Mouse (Mus musculus) urinary bladder, postnatal 14 days (tissue): Measurements from ENCODE around the gene Ltbp2.

Source experiments
- DNase-seq: peaks from one replicate; pipeline ENCODE4 v3.0.0; 2021; ENCODE audit warnings: low spot score

Ltbp2 gene

DNA sequence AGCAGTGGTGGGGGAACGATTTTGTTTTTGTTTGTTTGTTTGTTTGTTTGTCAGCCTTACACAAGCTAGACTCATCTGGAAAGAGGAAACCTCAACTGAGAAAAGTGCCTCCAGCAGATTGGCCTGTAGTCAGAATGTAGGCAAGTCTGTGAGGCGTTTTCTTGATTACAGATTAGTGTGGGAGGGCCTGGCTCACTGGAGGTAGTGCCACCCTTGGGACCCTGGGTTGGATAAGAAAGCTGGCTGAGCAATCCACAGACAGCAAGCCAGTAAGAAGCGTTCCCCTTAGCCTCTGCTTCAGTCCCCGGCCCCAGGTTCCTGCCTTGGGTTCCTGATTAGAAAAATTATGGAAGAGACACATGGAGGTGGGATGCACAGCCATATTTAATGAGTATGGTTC lies 36.4 kb downstream of the Ltbp2 start:
- no peak for DNase-seq

DNA sequence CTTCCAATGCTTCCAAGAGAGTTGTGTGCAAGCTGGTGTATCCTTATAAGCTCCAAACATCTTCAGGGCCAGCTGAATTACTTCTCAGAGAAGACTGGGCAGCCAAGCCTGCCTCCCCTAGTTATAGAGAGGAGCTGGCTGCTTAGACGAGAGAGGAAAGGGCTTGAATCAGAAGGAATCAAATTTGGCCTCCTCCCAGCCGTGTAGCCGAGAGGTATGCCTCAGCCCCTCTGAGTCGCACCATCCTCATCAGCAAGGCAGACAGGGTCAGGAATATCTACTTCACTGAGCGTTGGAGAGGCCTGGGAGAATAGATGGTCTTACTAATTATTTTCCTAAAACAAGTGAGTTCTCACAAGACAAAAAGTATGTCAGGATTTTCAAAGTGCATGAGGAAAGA lies 40.7 kb downstream of the Ltbp2 start:
- DNase-seq, result no peak

DNA sequence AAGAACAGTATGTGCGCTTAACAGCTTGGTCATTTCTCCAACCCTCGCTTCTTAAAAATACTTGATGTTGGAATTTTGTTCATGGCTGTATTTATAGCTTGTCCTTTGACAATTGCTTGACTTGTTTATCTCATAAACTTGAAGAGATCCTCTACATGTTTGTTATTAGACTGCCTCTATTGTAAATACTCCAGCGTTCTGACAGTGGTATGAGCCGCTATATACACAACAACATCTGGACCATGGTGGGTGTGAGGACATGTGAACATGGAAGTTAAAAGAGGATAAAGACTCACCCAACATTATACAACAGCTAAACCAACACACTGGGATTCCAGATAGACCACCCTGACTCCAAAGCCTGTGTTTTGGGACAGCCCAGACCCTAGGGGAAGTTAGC lies 41.6 kb downstream of the Ltbp2 start:
- no peak for DNase-seq

DNA sequence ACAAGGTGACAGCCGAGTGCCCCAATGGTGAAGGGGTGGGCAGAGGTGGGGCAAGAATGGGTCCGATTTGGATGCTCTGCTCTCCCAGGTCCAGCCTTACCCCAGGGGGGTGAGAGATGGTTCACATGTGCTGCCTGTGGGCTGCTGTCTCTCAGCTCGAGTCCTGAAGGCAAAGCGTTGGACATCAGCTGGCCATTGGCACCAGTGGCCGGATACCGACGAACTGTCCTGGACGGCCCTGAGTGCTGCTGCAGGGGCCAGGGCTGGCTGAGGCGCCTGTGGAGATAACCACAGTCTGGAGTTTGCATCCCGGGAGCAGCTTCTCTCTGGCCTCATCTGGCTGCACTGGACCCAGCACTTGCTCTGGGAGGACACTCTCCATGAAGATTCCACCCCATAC lies 44.7 kb downstream of the Ltbp2 start:
- no peak for DNase-seq

DNA sequence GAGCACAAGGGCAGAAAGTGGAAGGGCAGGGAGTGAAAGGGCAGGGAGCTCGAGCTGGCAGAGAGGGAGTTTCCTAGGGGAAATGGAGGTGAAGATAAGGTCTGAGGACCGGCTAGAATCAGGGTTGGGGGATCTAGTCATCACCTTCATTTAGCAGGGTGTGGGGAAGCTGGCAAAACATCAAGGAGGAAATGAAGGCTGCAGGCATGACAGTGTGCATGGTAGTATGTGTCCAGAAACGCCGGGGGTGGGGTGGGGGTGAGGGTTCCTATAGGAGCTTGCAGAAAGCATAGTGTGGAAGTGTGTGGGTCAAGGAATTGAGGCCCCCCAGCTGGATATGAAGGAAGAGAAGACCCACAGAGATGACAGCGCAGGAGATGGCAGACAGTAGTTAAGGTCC lies 45.2 kb downstream of the Ltbp2 start:
- DNase-seq, result no peak

DNA sequence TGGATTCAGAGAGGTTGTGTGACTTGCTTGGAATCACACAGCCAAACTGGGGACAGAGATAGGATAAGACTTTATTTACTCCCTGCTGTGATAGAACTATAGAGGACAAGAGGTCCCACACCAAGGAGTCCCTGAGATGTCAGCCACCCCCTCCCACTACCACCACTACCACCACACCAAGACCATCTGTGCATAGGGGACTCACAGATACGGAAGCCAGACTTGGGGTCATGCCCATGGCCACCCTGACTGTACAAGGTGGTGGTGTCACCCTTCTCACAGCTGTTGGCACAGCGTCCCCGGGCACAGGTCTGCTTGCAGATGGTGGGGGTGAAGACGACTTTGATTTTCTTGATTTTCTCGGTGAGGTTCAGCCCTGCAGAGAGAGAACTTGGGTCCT lies 45.9 kb downstream of the Ltbp2 start:
- no peak for DNase-seq

DNA sequence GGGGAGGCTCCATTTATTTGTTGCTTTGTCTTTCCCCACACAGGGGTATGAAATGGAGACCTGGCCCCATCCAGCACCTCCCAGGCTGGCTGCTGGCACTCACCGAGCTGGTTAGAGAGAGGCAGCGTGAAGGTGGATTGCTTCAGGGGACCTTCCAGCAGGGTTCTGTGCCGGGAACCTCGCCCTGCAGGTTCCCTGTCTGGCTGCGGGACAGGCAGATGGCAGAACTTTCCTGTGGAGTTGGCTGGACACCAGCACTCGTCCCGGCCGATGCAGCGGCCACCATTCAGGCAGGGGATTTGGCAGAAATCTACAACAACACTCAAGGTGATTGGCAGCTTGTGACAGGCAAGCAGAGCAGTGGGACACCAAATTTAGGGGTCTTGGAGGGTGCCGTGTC lies 46.4 kb downstream of the Ltbp2 start:
- DNase-seq, result no peak

DNA sequence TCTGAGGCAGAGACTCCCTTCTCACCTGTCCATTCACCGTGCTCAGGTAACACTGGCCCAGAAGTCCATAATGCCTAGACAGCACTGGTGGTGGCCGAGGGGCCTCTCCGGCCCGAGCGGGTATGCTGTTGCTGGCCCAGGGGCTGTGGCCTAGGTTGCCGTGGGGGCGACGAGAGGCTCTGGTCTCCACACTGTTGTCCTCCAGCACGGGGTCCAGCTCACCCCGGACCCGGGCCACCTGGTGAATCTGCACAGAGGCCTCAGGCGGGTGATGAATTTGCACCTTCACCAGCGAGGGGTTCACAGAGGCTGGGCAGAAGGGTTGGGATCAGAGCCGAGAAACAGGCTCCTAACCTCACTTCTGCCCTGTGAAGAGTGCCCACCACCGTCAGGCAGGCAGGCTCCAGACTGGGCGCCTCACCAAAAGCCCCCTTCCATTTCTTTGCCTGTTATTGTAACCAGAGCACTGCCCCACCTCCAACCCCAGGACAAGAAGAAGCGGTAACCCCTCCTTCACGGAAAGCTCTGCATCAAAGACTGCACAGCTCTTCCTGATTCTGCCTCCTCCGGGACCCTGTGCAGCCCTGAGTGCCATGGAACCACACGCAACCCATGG lies 47.1 kb downstream of the Ltbp2 start:
- DNase-seq, result no peak

DNA sequence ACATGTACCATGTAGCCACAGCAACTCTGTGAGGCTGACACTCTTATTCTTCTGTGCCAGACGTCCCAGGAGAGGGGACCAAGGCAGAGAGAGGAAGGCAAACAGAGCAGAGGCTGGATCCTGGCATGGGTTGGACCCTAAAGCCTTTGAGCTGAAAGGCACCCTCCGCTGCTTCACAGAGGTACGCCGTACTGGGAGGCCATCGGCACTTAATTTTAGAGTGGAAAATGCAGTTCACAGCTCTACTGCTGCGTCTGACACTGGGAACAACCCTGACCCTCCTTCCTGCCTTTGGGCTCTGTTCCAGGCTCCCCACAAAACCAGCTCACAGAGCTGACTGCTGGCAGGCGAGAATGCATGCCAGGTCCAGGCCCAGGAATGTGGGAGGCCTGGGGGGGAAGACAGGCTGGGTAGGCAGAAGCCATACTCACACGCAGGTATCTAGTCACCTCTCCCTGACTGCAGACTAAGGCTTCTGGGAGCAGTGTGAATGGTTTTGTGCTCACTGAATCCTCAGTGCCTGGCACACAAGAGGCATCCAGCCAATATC lies 48.9 kb downstream of the Ltbp2 start:
- no peak for DNase-seq

DNA sequence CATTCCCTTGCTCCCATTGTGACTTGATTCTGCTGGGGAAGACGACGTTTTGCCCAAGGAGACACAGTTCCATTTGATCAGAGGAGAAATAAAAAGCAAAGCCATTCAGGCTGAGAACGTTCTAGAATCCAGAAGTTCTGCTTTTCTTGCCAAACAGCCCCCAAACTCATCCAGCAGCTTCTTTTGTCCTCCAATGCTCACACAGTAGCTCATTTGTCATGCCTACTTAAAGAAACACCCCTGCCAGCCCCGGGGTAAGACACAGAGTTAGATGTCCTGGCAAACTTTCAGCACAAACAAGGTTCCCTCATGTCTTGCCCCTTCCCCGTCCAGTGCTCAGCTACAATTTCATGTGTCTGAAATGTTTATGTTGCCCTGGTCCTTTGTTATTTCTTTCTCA lies 52.1 kb downstream of the Ltbp2 start:
- DNase-seq, result no peak

DNA sequence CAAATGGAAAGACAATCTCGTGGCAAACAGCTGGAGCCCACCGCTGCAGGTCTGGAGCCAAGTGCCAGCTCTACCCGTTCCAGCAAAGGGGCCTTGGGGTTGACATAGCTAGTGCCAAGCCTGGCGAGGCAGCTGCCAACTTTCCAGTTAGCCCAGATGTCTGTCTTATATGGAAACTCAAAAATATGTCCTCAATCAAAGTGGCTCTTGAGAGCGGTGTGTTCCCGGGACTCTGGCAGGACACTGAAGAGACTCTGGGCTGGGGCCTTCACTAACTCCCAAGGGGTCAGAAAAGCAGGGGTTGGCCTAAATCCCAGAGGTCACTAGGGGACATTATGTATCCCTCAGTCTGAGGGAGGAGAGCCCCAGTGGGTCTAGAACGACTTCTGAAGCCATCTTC lies 52.7 kb downstream of the Ltbp2 start:
- no peak for DNase-seq

DNA sequence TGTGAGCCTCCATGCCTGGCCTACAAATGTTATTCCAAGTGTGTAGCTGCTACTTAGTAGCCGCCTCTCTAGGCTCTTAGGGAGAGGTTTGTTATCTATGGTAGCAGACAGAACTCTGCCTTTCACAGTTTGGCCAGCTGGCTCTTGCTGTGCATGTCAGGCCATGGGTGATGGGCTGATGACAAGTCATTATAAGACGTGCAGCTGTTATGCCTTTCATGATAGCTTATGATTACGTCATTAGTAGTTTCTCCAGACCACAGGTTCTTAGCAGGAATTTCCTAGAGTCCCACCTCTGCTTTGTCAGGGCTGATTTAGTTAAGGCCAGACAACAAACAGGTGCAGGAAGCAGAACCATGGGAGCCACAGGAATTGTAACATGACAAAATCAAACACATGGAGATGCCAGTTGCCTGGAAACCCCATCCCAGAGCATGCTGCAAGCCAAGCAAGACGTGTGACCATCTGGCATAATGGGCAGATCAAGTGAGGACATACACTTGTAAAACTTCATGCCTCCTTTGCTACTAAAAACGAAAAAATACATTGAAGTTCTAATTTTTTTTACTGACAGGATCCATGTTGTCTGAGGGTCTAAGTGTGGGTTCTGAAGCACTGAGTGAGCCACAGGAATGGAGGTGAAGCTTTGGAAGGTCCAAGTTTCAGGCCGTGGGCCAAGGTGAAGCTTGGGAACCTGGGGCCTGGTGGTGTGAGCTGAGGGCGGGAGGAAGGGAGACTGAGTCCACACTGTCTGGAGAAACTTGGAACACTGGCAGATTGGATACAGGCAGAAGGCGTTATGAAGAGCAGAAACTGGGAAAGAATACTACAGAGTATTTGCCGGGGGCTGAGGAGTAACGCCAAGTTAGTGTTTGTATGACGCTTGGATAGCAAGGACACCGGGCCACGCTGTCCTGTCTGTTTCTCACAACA lies 56.8 kb downstream of the Ltbp2 start:
- no peak for DNase-seq

DNA sequence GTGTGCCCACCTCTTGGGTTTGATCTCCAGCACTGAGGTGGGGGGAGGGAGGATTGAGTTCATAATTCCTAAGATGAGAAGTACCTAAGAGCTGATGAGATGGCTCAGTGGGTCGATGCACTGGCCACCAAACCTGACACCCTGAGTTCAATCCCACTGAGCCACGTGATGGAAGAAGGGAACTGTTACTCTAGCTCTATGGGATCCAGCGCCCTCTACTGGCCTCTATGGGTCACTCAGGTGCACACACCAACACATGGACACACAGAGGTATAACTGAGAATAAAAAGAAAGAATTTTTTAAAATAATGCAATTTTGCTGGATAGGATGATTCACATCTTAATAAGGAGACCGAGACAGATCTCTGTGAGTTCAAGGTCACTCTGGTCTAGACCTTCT lies 57.8 kb downstream of the Ltbp2 start:
- DNase-seq, result no peak

DNA sequence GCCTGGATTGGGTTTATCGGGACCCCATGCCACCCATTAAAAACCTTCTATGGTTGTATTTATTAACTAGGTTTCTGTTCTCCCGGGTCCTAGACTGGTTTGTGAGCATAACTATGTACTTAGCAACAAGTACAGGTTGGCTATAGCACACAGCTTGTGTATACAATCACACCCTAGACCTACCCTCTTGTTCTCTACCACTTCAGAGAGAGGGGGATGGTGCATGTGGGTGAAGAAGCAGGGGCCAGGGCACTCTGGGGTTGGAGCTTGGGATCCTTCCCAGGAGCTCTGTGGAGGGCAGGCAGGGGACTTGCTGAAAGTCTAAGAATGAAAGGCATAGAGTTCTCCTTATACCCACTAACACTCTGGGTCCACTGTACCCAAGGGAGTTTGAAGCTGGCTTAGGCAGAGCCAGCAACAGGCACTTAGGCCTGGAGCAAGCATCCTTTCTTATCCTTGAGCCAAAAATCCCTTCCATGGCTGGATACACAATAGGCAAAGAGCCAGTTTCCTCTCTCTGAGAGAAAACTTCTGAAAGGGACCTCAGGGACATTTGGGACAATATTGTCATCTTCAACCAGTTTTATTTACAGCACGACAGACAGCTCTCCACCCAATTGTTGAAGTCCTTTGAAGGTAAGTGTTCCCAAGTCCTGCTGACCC lies 61.5 kb downstream of the Ltbp2 start:
- DNase-seq, result no peak

DNA sequence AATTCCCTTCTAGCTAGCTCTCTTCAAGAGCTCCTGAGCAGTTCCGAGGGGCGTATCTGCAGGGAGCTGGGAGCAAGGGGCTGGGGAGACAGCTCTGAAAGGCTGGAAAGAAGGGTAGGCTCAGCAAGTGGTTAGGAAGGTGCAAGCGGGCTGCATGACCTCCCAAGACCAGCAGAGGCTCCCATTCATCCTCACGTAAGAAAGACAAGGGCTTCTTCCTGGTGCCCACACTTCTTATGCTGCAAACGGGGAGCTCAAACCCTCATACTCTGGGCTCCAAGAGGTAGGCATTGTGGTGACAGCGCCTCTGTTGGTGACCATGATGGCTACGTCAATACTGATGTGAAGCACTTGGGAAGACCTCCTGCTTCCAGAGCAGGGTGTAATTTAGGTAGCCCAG lies 62.6 kb downstream of the Ltbp2 start:
- DNase-seq, result no peak

DNA sequence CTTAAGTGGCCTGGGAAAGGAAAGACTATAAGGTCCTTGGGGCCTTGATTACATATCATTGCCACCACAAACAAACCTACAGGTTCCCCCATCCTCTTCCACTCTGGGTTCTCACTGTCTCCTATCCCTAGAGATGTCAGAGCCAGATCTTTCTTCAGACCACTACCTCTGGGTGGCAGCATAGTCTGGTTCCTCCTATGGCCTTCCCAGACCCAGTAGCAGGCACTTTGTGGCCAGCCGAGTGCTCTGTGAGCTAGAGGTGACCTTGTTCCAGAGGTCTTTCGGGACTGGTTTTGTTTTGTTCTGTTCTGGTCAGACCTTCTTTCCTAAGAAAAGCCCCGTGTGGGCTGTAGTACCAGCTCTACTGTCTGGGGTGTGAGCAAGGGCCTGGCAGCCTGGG lies 64.3 kb downstream of the Ltbp2 start:
- DNase-seq, result no peak

DNA sequence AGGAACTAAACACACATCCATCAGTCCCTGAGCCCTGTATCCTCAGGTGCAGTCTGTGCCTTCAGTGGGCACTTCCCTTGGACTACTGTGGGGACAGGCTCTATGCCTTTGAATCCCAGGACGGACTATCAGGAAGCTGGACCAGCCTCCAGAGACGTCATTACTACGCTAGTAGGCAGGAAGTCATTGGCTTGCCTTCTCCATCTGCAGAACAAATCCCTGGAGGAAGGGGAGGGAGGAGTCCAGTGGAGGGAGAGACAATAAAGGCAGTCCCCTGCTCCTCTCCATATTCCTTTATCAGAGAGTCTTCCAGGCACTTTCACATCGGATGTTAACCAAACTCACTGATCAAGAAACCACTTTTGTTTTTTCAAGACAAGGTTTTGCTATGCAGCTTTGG lies 64.8 kb downstream of the Ltbp2 start:
- no peak for DNase-seq

DNA sequence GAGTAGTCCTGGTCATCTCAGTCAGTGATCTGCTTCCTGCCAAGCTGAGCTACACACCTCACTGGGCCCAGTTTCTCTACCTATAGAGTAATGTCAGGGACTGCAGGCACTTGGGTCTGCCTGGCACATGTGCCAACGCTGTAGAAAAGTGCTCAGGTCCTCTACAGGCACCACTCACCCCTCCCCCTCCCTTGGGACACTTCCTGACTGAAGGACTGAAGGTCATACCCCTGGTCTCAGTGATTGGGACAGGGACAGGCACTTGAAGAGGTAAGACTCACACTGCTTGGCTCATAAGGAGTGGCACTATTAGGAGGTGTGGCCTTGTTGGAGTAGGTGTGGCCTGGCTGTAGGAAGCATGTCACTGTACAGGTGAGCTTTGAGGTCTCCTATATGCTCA lies 65.5 kb downstream of the Ltbp2 start:
- no peak for DNase-seq

DNA sequence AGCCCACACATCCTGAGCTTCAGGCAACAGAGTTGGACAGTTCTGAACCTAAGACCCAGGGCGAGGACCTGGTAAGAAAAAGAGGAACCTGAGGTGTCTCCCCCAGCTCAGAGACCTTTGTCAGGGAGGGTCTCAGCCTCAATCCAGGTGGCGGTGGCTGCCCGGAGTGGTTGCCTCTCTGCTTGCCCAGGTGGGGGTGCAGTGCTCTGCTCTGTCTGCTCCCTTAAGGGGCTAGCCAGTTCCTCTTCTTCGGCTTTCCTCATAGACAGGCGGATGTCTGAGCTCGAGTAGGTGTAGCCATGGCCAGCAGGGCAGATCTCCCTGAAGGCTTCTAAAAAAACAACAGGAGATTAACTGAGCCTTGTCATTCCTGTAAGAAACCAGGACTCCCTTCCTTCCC lies 67.3 kb downstream of the Ltbp2 start:
- DNase-seq, result no peak

DNA sequence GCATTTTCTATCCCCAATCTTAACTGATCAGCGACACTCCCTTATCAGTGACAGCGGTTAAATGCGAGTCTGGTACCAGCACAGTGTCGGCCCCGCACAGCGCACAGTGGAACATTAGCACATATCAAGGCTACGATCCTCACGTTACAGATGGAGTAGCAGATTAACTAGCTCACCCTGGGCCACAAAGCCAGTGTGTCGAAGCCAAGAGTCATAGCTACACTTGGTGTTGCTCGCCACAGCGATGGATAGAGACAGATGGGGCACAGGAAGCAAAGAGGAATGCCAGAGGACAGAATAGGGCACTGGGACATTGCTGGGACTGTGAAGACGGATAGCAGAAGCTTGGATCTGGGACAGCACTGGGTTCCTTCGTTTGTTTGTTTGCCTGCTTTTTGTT lies 69.0 kb downstream of the Ltbp2 start:
- no peak for DNase-seq

DNA sequence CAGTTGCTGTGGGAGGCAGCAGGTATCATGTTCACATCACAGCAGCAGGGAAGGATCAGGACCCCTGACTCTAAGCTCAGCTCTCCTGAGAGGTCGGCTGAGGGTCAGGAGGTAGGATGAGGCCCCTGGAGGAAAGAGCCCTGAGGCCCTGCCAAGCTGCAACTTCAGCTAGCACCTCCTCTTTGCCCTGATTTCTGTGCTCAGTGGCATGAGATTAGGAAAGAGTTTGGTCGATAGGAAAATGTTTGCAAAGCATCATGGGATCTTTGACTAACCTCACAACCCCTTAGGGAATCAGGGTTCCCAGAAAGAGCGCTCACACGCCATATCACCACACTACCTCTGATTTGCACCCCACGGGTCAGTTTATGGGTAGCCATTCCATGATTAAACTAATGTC lies 69.6 kb downstream of the Ltbp2 start:
- DNase-seq, result no peak

DNA sequence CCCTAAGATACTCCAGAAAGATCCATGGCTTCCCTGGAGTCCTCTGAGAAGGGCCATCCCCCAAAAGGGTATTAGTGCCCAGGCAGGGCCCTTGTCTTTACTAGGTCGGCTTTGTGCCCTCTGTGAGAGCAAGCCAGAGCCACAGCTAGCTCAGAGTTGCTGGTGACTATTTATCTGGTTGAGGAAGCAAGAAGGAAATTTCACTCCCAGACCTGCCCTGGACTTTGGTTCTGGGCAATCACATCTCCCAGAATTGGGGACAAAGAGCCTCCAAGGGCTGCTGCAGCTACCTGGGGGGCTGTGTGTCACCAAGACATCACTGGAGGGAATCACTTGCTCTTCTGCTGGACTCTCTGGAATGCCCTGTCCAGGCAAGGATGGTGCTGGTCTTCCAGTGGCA lies 70.3 kb downstream of the Ltbp2 start:
- no peak for DNase-seq

DNA sequence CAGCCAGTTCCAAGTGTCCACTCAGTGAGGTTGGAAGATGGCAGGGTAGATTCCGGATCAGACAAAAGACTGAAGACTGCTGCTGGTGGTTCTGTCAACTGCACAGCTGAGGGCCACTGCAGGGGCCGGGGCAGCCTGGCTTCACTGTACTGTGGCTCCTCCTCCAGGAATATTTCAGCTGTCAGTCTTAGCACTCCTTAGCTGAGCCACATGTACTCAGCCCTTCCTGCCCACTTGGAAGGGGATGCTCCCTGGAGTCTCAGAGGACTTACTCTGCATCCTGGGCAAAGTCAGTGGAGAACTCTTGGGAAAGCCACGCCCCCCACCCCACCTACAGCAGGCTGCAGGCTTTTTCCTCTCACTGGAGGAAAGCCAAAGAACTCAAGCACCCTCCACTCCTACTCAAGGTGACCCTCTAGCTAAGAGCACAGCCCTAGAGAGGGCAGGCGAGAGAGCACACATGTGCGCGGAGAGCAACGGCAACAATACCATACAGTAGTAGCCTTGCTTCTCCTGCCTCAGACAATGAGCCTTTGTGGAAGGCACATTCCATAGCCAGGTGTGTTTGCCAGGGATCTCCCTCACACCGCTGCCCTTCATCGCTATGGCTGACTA lies 71.0 kb downstream of the Ltbp2 start:
- no peak for DNase-seq
